Mouse (Mus musculus) heart, postnatal 25 days (tissue): ENCODE results near the gene Ap2a1. TPM values are rescaled to one million over a fixed set of nuclear protein-coding genes. Genes with fewer than 3 reads are reported as not detected.

Experiments used
- DNase-seq: peaks from one replicate; pipeline ENCODE4 v3.0.0; 2022; ENCODE audit warnings: low spot score
- intact Hi-C: fragments of 180-260 bp; cut with DNase I; formaldehyde crosslinking; loops from one replicate; pipeline ENCODE4 v1.15.1; 2025
- total RNA-seq, 2 experiments: library from RNA; stranded (reverse); gene quantifications; 2 replicates each; pipeline ENCODE4 v1.2.3; 2021

Ap2a1 gene
- total RNA-seq, 2 experiments from 2014 or later, result 72.5 to 73.1 TPM

DNA sequence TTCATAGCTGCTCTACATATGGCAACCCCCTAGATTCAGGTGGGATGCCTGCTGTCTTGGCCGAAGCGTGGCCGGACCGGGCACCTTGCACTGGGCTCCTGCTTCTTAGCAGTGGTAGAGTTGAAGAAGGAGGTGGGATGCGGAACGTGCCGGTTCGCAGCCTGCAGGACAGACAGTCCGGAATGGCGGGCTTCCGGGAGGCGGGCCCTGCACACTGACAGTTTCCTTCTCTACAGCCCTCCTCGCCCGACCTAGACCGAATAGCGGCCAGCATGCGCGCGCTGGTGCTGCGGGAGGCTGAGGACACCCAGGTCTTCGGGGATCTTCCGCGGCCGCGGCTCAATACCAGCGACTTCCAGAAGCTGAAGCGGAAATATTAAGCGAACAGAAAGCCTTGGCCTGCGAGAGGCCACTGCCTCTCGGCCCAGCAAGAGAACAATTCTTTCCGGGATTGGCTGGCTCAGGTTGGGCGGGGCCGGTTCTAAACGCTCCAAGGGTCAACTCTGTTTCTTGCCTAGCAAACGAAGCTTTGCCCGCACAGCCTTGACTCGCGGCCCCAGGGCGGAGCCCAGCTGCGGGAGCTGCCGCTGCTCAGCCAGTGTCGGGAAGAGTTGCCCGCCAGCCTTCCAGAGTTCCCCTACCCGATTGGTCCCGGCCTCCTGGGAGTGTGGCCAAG is 74.8 kb downstream of the Ap2a1 start:
- intact Hi-C loops, result no loop called here
- peak; percentile 84 for DNase-seq

DNA sequence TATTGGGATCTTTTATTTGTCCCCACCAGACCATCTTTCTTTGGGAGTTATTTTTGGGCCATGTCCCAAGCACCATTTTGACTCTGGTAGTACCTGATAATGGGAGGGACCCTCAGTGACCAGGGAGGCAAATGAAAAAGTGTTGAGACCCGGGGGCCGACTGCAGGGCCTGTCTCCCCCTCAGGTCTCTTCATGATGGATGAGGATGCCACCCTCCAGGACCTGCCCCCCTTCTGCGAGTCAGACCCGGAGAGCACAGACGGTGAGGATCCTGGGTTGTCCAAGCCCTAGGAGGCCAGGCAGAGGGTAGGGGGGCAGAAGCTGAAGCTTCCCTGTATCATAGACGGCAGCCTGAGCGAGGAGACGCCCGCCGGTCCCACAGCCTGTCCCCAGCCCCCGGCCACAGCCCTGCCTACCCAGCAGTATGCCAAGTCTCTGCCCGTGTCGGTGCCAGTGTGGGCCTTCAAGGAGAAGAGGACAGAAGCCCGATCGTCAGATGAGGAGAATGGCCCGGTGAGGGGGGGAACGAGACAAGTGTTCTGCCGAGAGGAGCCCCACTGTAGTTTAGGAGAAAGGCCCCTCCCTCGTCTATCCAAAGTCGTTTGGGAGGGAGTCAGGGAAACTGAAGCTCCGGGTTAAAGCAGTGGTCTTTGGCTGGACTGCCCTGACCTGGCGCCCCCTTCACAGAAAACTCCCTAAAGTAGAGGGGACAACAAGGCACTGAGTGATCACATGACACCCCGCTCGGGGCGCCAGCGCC is 75.5 kb downstream of the Ap2a1 start:
- DNase-seq, result no peak
- intact Hi-C loops, result no loop called here

GRCm38 (mm10) chr7:44853065-44853464 is 76.2 kb downstream of the Ap2a1 start:
- intact Hi-C loops, result no loop called here
- no peak for DNase-seq

GRCm38 (mm10) chr7:44852259-44853027 is 76.9 kb downstream of the Ap2a1 start:
- no peak for DNase-seq
- intact Hi-C loops, result no loop called here

DNA sequence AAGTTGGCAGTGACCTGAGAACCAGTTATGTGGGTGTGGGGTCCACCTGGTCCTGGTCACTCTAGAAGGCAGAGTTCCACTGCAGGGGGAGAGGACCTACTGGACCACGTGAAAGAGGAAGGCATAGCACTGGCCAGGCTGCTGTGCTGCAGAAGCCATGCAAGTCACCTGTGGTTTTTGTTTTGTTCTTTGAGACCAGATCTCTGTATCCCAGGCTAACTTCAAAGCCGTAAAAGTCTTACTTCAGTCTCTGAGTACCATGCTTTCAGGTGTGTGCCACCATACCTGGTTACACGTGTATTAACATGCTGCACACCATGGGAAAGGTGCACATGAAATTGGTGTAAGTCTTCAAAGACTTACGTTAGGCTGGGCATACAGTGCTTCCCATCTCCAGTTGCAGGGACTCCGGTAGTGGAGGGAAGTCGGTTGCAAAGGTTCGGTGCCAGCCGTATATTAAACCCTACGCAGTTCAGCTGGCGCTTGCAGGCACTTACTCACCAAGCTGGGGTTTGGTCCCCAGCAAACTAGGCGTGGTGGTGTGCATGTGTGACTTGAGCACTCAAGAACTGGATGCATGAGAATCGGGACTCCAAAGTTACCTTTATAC is 77.6 kb downstream of the Ap2a1 start:
- no peak for DNase-seq
- intact Hi-C loops, result no loop called here

GRCm38 (mm10) chr7:44850789-44851624 is 78.3 kb downstream of the Ap2a1 start:
- no peak for DNase-seq
- intact Hi-C loops, result no loop called here

Other genes with a start within 250 kb of the Ap2a1 start
- gene Izumo2, start 220.8 kb downstream of the Ap2a1 start, total RNA-seq, result not detected
- gene Vrk3, start 181.1 kb downstream of the Ap2a1 start, total RNA-seq, result 10 to 100 TPM; 22.8 to 24.3 TPM
- gene Zfp473, start 178.4 kb downstream of the Ap2a1 start, total RNA-seq, result under 1 TPM in 1 of 2 experiments, not detected in 1; 0.21 TPM
- gene Nup62, start 113.4 kb downstream of the Ap2a1 start, total RNA-seq, result 10 to 100 TPM; 26.0 to 28.6 TPM
- 1 to 10 TPM in 1 of 2 experiments, under 1 TPM in 1; 0.62 to 2.2 TPM for gene Il4i1, start 113.1 kb downstream of the Ap2a1 start, total RNA-seq
- 10 to 100 TPM; 63.7 to 64.5 TPM for gene Atf5, start 112.8 kb downstream of the Ap2a1 start, total RNA-seq
- 10 to 100 TPM; 61.8 to 75.9 TPM for gene Akt1s1, start 80.5 kb downstream of the Ap2a1 start, total RNA-seq
- gene Tbc1d17, start 80.4 kb downstream of the Ap2a1 start, total RNA-seq, result 10 to 100 TPM; 44.3 to 47.0 TPM
- 10 to 100 TPM; 16.0 to 16.6 TPM for gene Pnkp, start 72.4 kb downstream of the Ap2a1 start, total RNA-seq
- 100 to 1,000 TPM; 153 to 165 TPM for gene Ptov1, start 59.7 kb downstream of the Ap2a1 start, total RNA-seq
- 10 to 100 TPM; 66.7 to 73.9 TPM for gene Med25, start 36.8 kb downstream of the Ap2a1 start, total RNA-seq
- 10 to 100 TPM; 12.9 to 15.0 TPM for gene Fuz, start 33.4 kb downstream of the Ap2a1 start, total RNA-seq
- not detected for gene Tsks, start 13.7 kb upstream of the Ap2a1 start, total RNA-seq
- 1 to 10 TPM; 2.7 to 3.1 TPM for gene Cpt1c, start 45.4 kb upstream of the Ap2a1 start, total RNA-seq
- gene Prmt1, start 57.1 kb upstream of the Ap2a1 start, total RNA-seq, result 100 to 1,000 TPM; 105 to 111 TPM
- 10 to 100 TPM; 28.3 to 30.9 TPM for gene Irf3, start 68.2 kb upstream of the Ap2a1 start, total RNA-seq
- 10 to 100 TPM; 10.2 to 11.2 TPM for gene Bcl2l12, start 69.2 kb upstream of the Ap2a1 start, total RNA-seq
- gene Scaf1, start 86.9 kb upstream of the Ap2a1 start, total RNA-seq, result 10 to 100 TPM; 45.5 to 49.7 TPM
- gene Rras, start 88.5 kb upstream of the Ap2a1 start, total RNA-seq, result 10 to 100 TPM; 48.9 to 56.6 TPM
- gene Prr12, start 123.4 kb upstream of the Ap2a1 start, total RNA-seq, result 10 to 100 TPM; 23.2 to 27.7 TPM
- 10 to 100 TPM; 25.7 to 27.8 TPM for gene Nosip, start 132.9 kb upstream of the Ap2a1 start, total RNA-seq
- gene Prrg2, start 133.2 kb upstream of the Ap2a1 start, total RNA-seq, result 1 to 10 TPM; 6.8 to 7.1 TPM
- gene Rcn3, start 162.7 kb upstream of the Ap2a1 start, total RNA-seq, result 10 to 100 TPM; 28.1 to 32.4 TPM
- 10 to 100 TPM; 66.1 to 71.7 TPM for gene Fcgrt, start 174.4 kb upstream of the Ap2a1 start, total RNA-seq
- 100 to 1,000 TPM; 517 to 569 TPM for gene Rps11, start 194.9 kb upstream of the Ap2a1 start, total RNA-seq
- 100 to 1,000 TPM; 613 to 620 TPM for gene Rpl13a, start 199.3 kb upstream of the Ap2a1 start, total RNA-seq
- gene Gm45713, start 206.7 kb upstream of the Ap2a1 start, total RNA-seq, result not detected
- gene Flt3l, start 206.9 kb upstream of the Ap2a1 start, total RNA-seq, result 10 to 100 TPM in 1 of 2 experiments, 1 to 10 TPM in 1; 5.3 to 15.0 TPM
- 10 to 100 TPM; 29.7 to 30.9 TPM for gene Pih1d1, start 224.8 kb upstream of the Ap2a1 start, total RNA-seq
- 10 to 100 TPM; 23.5 to 37.6 TPM for gene Aldh16a1, start 225.1 kb upstream of the Ap2a1 start, total RNA-seq
- 10 to 100 TPM; 18.1 to 18.7 TPM for gene Slc17a7, start 234.5 kb upstream of the Ap2a1 start, total RNA-seq